9 mouse cellular contexts compared by ENCODE assay signal in the genomic region with DNA sequence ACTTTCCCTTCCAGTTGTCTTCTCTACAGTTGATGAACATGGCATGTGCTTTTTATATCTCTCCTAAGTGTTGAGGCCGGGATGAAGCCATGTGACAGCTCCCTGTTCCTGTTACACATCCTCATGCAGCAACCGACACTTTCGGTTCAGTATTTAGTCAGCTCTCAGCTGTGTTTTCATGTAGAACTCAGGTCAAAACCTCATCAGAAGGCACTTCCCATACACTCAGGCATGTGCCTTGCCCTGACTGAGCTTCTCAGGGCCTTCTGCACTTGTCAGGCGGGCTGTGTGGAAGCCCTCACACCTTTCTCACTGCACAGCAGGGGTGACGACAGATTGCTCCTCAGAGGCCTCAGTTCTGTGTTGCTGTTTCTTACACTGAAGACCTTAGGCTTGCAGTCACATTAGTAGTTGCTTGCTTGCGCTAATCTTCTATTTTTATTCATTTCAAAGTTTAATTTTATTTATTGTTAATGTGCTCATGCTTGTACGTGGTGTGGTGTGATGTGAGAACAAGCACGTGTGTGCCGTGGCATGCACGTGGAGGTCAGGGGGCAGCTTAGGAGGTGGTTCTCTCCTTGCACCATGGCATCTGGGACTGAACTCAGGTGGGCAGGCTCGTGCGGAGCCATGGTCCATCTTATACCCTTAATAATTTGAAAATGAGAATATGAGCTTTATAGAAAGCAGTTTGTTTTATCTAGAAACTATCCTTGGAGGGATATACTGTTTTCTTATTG. TPM values are rescaled to one million over a fixed set of nuclear protein-coding genes. Genes with fewer than 3 reads are reported as not detected.
DNase-seq lines count a peak whose midpoint lies in the region; ATAC-seq and TF ChIP-seq lines count a peak whose summit lies in the region.
"Had no signal": no experiment of that assay in that cellular context is flagged by ENCODE, and none has a peak within 500 bp of the region (broad histone marks: within the 10 kb centered on the region; RNA-seq: fewer than 3 reads in every experiment).

No protein-coding gene starts in this region.

- H3K9me3 ChIP-seq in embryonic facial prominence, embryonic 14.5 days (ENCODE audit: control insufficient read depth, low read length) = no peaks in the 10 kb centered on the region
- no peaks in the 10 kb centered on the region for H3K9me3 ChIP-seq in embryonic facial prominence, embryonic 10.5 days
- no peaks in the 10 kb centered on the region for H3K9me3 ChIP-seq in liver, embryonic 16.5 days (replicated peaks; ENCODE audit: control insufficient read depth, low read length)
- H3K9me3 ChIP-seq in liver, embryonic 11.5 days (ENCODE audit: control insufficient read depth, low read length) = no peaks in the 10 kb centered on the region
- H3K9me3 ChIP-seq in heart, embryonic 12.5 days (replicated peaks) = no peaks in the 10 kb centered on the region
- no peaks in the 10 kb centered on the region for H3K9me3 ChIP-seq in limb, embryonic 10.5 days (replicated peaks)

- H3K4me3 ChIP-seq in embryonic facial prominence, embryonic 14.5 days (ENCODE audit: low read depth, low read length) = no peak overlapping the region
- H3K4me3 ChIP-seq in embryonic facial prominence, embryonic 10.5 days = no peak overlapping the region
- no peak overlapping the region for H3K4me3 ChIP-seq in liver, embryonic 16.5 days (ENCODE audit: low read depth, low read length)
- no peak overlapping the region for H3K4me3 ChIP-seq in liver, embryonic 11.5 days (ENCODE audit: low read depth, low read length)
- no peak overlapping the region for H3K4me3 ChIP-seq in heart, embryonic 12.5 days
- no peak overlapping the region for H3K4me3 ChIP-seq in olfactory bulb, adult 2 months (ENCODE audit: insufficient read depth, low read depth, low read length)
- H3K4me3 ChIP-seq in limb, embryonic 10.5 days = no peak overlapping the region

- H3K4me2 ChIP-seq in embryonic facial prominence, embryonic 14.5 days (ENCODE audit: low read depth, low read length) = no peak overlapping the region
- no peak overlapping the region for H3K4me2 ChIP-seq in liver, embryonic 16.5 days (ENCODE audit: low read depth, low read length)
- H3K4me2 ChIP-seq in liver, embryonic 11.5 days = no peak overlapping the region
- H3K4me2 ChIP-seq in heart, embryonic 12.5 days = peak overlapping the region; percentile 50

- DNase-seq in embryonic facial prominence, embryonic 14.5 days (ENCODE audit: low spot score) = peak; percentile 10
- no peak for DNase-seq in embryonic facial prominence, embryonic 10.5 days (ENCODE audit: low spot score)
- DNase-seq in liver, embryonic 11.5 days (ENCODE audit: low spot score) = no peak
- DNase-seq in limb, embryonic 10.5 days (ENCODE audit: low spot score) = no peak
- no peak for DNase-seq in ovary, postnatal 10 days (ENCODE audit: low spot score)
- DNase-seq: cerebellum, postnatal 36 days had no signal

- no peak for TF ChIP-seq CTCF in olfactory bulb, adult 2 months (IDR thresholded peaks at IDR 0.05; ENCODE audit: insufficient read depth, low read depth, low read length)

- no peak for TF ChIP-seq POLR2A in olfactory bulb, adult 2 months (IDR thresholded peaks at IDR 0.05; ENCODE audit: insufficient read depth, low read depth, low read length)

- H3K27me3 ChIP-seq in embryonic facial prominence, embryonic 14.5 days (replicated peaks; ENCODE audit: control insufficient read depth, insufficient read depth, low read length) = no peaks in the 10 kb centered on the region
- H3K27me3 ChIP-seq in embryonic facial prominence, embryonic 10.5 days (replicated peaks; ENCODE audit: low read depth, poor library complexity, severe bottlenecking) = no peaks in the 10 kb centered on the region
- H3K27me3 ChIP-seq in liver, embryonic 16.5 days (ENCODE audit: control insufficient read depth, insufficient read depth, low read depth, low read length) = no peaks in the 10 kb centered on the region
- no peaks in the 10 kb centered on the region for H3K27me3 ChIP-seq in liver, embryonic 11.5 days (replicated peaks; ENCODE audit: control insufficient read depth, insufficient read depth, low read length)
- H3K27me3 ChIP-seq in heart, embryonic 12.5 days (replicated peaks) = no peaks in the 10 kb centered on the region
- no peaks in the 10 kb centered on the region for H3K27me3 ChIP-seq in limb, embryonic 10.5 days (ENCODE audit: low read depth, poor library complexity, severe bottlenecking)

- H3K9ac ChIP-seq in embryonic facial prominence, embryonic 14.5 days (ENCODE audit: low read depth, low read length) = no peak overlapping the region
- no peak overlapping the region for H3K9ac ChIP-seq in liver, embryonic 16.5 days (ENCODE audit: low read depth, low read length)
- no peak overlapping the region for H3K9ac ChIP-seq in liver, embryonic 11.5 days (ENCODE audit: low read depth, low read length)
- no peak overlapping the region for H3K9ac ChIP-seq in heart, embryonic 12.5 days

- H3K27ac ChIP-seq in embryonic facial prominence, embryonic 14.5 days (replicated peaks; ENCODE audit: low read depth, low read length) = no peak overlapping the region
- no peak overlapping the region for H3K27ac ChIP-seq in embryonic facial prominence, embryonic 10.5 days (replicated peaks)
- no peak overlapping the region for H3K27ac ChIP-seq in liver, embryonic 16.5 days (ENCODE audit: low read length)
- no peak overlapping the region for H3K27ac ChIP-seq in liver, embryonic 11.5 days (ENCODE audit: low read depth, low read length)
- H3K27ac ChIP-seq in heart, embryonic 12.5 days (ENCODE audit: poor library complexity, severe bottlenecking) = peak overlapping the region; percentile 75
- peak overlapping the region; percentile 1; the same call in 1 of the 2 replicates for H3K27ac ChIP-seq in olfactory bulb, adult 2 months (ENCODE audit: insufficient read depth, low read depth, low read length)
- no peak overlapping the region for H3K27ac ChIP-seq in limb, embryonic 10.5 days

- no peak for ATAC-seq in embryonic facial prominence, embryonic 14.5 days (ENCODE audit: low read depth)
- 0 out of 2 replicates have a peak, but pooled peaks have one; percentile 35 for ATAC-seq in liver, embryonic 16.5 days (ENCODE audit: low read depth)
- ATAC-seq in liver, embryonic 11.5 days (replicated peaks; ENCODE audit: low FRiP score) = no peak
- peak; percentile 73; the same call in 1 of the 2 replicates for ATAC-seq in heart, embryonic 12.5 days (ENCODE audit: insufficient number of reproducible peaks, low FRiP score)

- H3K4me1 ChIP-seq in embryonic facial prominence, embryonic 14.5 days (ENCODE audit: control insufficient read depth, insufficient read depth, low read length) = no peaks in the 10 kb centered on the region
- H3K4me1 ChIP-seq in embryonic facial prominence, embryonic 10.5 days = peaks cover 13% of the 10 kb centered on the region
- H3K4me1 ChIP-seq in liver, embryonic 16.5 days (ENCODE audit: control insufficient read depth, low read depth, low read length) = peaks cover 3% of the 10 kb centered on the region
- no peaks in the 10 kb centered on the region for H3K4me1 ChIP-seq in liver, embryonic 11.5 days (replicated peaks; ENCODE audit: control insufficient read depth, insufficient read depth, low read length)
- peaks cover 39% of the 10 kb centered on the region for H3K4me1 ChIP-seq in heart, embryonic 12.5 days (replicated peaks)
- H3K4me1 ChIP-seq in olfactory bulb, adult 2 months (ENCODE audit: control insufficient read depth, insufficient read depth, low read length) = peaks cover 10% of the 10 kb centered on the region
- H3K4me1 ChIP-seq in limb, embryonic 10.5 days = peaks cover 19% of the 10 kb centered on the region

- H3K36me3 ChIP-seq in embryonic facial prominence, embryonic 14.5 days (ENCODE audit: control insufficient read depth, insufficient read depth, low read length) = no peaks in the 10 kb centered on the region
- H3K36me3 ChIP-seq in embryonic facial prominence, embryonic 10.5 days (replicated peaks) = no peaks in the 10 kb centered on the region
- H3K36me3 ChIP-seq in liver, embryonic 16.5 days (ENCODE audit: control insufficient read depth, insufficient read depth) = no peaks in the 10 kb centered on the region
- H3K36me3 ChIP-seq in liver, embryonic 11.5 days (ENCODE audit: control insufficient read depth, insufficient read depth, low read length) = no peaks in the 10 kb centered on the region
- no peaks in the 10 kb centered on the region for H3K36me3 ChIP-seq in heart, embryonic 12.5 days
- no peaks in the 10 kb centered on the region for H3K36me3 ChIP-seq in limb, embryonic 10.5 days

- WGBS in embryonic facial prominence, embryonic 14.5 days = 67% methylated on average over 12 of the region's 12 CpGs
- WGBS in embryonic facial prominence, embryonic 10.5 days = 76% methylated on average over 12 of the region's 12 CpGs
- WGBS in liver, embryonic 16.5 days (ENCODE audit: insufficient replicate concordance) = 59% methylated on average over 12 of the region's 12 CpGs
- WGBS in liver, embryonic 11.5 days = 69% methylated on average over 12 of the region's 12 CpGs
- WGBS in heart, embryonic 12.5 days = 40% methylated on average over 12 of the region's 12 CpGs
- 51% methylated on average over 12 of the region's 12 CpGs for WGBS in olfactory bulb, adult 2 months
- WGBS in limb, embryonic 10.5 days = 58% methylated on average over 12 of the region's 12 CpGs

RNA-seq across cellular contexts. Expression of a gene that starts 30.5 kb away (rescaled TPM):
- 10.9 and 11.5 TPM in 2 replicates for polyA plus RNA-seq in embryonic facial prominence, embryonic 14.5 days (2014; fragmentation: Nextera tagmentation; extraction: Ambion mirVana)
- polyA plus RNA-seq in embryonic facial prominence, embryonic 10.5 days (2016; fragmentation: Nextera tagmentation; extraction: Ambion mirVana) = 3.6 and 4.0 TPM in 2 replicates
- polyA plus RNA-seq in liver, embryonic 16.5 days (2015; fragmentation: Nextera tagmentation; extraction: Ambion mirVana) = 0.32 and 0.57 TPM in 2 replicates
- 1.3 and 1.7 TPM in 2 replicates for polyA plus RNA-seq in liver, embryonic 11.5 days (2014; fragmentation: Nextera tagmentation; extraction: Ambion mirVana)
- polyA plus RNA-seq in heart, embryonic 12.5 days (2016; fragmentation: Nextera tagmentation; extraction: Ambion mirVana) = 2.9 and 3.5 TPM in 2 replicates
- polyA plus RNA-seq in olfactory bulb, adult 2 months (2012; ENCODE audit: insufficient read depth, insufficient read length, low replicate concordance, missing spikeins) = 233 TPM in 1 of 2 replicates, not detected in the other
- polyA plus RNA-seq in limb, embryonic 10.5 days (2016; fragmentation: Nextera tagmentation; extraction: Ambion mirVana) = 3.4 and 4.2 TPM in 2 replicates

Comparison
In these comparisons a context has a peak if more than half of its experiments do, and no peak if none do; other contexts are left out.
1. ATAC-seq: peak in liver, embryonic 16.5 days (single experiment) and heart, embryonic 12.5 days (single experiment); none in embryonic facial prominence, embryonic 14.5 days (single experiment) and liver, embryonic 11.5 days (single experiment).
2. H3K27ac ChIP-seq: peak in heart, embryonic 12.5 days (single experiment) and olfactory bulb, adult 2 months (single experiment); none in embryonic facial prominence, embryonic 14.5 days (single experiment), embryonic facial prominence, embryonic 10.5 days (single experiment), liver, embryonic 16.5 days (single experiment), liver, embryonic 11.5 days (single experiment) and limb, embryonic 10.5 days (single experiment).